Mouse (Mus musculus) small intestine, adult 2 months (tissue): ENCODE results near the gene Gstp2.

Source experiments
- CTCF ChIP-seq: fragments of 200-500 bp; IDR thresholded peaks from 2 replicates; pipeline ENCODE4 v1.5.1; 2012; ENCODE audit warnings: low read depth, mild to moderate bottlenecking, control low read depth, inconsistent platforms, low read length, moderate library complexity, mixed read lengths; ENCODE audit not compliant: insufficient replicate concordance, insufficient read length; ENCODE audit errors: extremely low read depth
- POLR2A ChIP-seq: fragments of 200-500 bp; IDR thresholded peaks from 2 replicates; pipeline ENCODE4 v1.6.1; 2012; ENCODE audit warnings: low read depth, mild to moderate bottlenecking, control low read depth, inconsistent platforms, low read length, moderate library complexity

DNA sequence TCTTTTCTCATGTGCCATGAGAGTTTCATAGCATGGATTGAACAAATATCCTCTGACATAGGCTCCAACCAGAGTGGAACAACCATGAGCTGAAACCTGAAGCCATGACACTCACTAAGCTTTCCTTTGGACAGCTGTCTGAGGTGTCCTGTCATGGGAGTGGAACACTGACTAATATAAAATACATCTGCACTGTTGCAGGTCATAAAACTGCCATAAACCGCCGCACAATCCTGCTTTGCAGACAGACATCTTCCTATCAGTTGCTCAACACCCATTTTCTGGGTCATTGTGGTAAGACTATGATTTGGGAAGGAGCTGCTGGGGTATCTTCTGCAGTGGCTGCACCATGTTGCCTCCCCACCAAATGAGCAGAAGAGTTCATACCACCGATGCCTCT lies 46.9 kb upstream of the Gstp2 start:
- no peak for TF ChIP-seq CTCF
- TF ChIP-seq POLR2A: no peak
